Mouse (Mus musculus) cortical plate, adult 2 months (tissue): ENCODE results near the gene Tnrc6b. TPM values are rescaled to one million over a fixed set of nuclear protein-coding genes. Genes with fewer than 3 reads are reported as not detected.
"Not testable (repeated sequence)": the region's sequence is repeated elsewhere in the genome, so short reads cannot be mapped to it uniquely, and the experiment has no call there.

Source experiments
- H3K27ac ChIP-seq: fragments of 200-500 bp; 2 replicates; pipeline ENCODE4 v1.5.1; 2012; ENCODE audit warnings: low read length, control low read depth, inconsistent platforms; ENCODE audit not compliant: insufficient read depth
- H3K4me1 ChIP-seq: fragments of 200-500 bp; 2 replicates; pipeline ENCODE4 v1.6.1; 2011; ENCODE audit warnings: low read length; ENCODE audit not compliant: control insufficient read depth, insufficient read depth
- H3K4me3 ChIP-seq: fragments of 200-500 bp; 2 replicates; pipeline ENCODE4 v1.5.1; 2011; ENCODE audit warnings: mild to moderate bottlenecking, low read length, control low read depth; ENCODE audit not compliant: insufficient read depth
- CTCF ChIP-seq: fragments of 200-500 bp; IDR thresholded peaks from 2 replicates; pipeline ENCODE4 v1.5.1; 2011; ENCODE audit warnings: mild to moderate bottlenecking, control low read depth, low read length; ENCODE audit not compliant: insufficient read depth; ENCODE audit errors: extremely low read depth
- POLR2A ChIP-seq: fragments of 200-500 bp; IDR thresholded peaks from 2 replicates; pipeline ENCODE4 v1.6.1; 2011; ENCODE audit warnings: mild to moderate bottlenecking, low read length, control low read depth; ENCODE audit not compliant: insufficient read depth; ENCODE audit errors: extremely low read depth
- polyA plus RNA-seq: library from polyadenylated mRNA; depleted of rRNA; stranded (reverse); fragments of >200 nt; gene quantifications from 2 replicates; pipeline ENCODE4 v1.2.3, GENCODE M21; 2012

The Tnrc6b gene
- polyA plus RNA-seq, 1 experiment = 44.2 TPM

- H3K4me1 ChIP-seq = peaks cover 12% of the 10 kb centered on the region
- no peak overlapping the region for H3K27ac ChIP-seq
- TF ChIP-seq POLR2A (no peak), CTCF (no peak)
- no peak overlapping the region for H3K4me3 ChIP-seq
These were observed 127.7 kb downstream of the Tnrc6b start for GRCm38 (mm10) chr15:80838836-80839235.

GRCm38 (mm10) chr15:80839653-80840420, 128.7 kb downstream of the Tnrc6b start:
- TF ChIP-seq CTCF (no peak), POLR2A (no peak)
- no peak overlapping the region for H3K4me3 ChIP-seq
- H3K27ac ChIP-seq = no peak overlapping the region
- H3K4me1 ChIP-seq = peaks cover 12% of the 10 kb centered on the region

- TF ChIP-seq CTCF (no peak), POLR2A (no peak)
- Histone ChIP-seq H3K27ac (no peak overlapping the region), H3K4me1 (peaks cover 7% of the 10 kb centered on the region), H3K4me3 (no peak overlapping the region)
These were observed 133.1 kb downstream of the Tnrc6b start for GRCm38 (mm10) chr15:80844262-80844661.

GRCm38 (mm10) chr15:80844926-80845325, 133.8 kb downstream of the Tnrc6b start:
- TF ChIP-seq CTCF (no peak), POLR2A (no peak)
- Histone ChIP-seq H3K27ac (no peak overlapping the region), H3K4me1 (peaks cover 6% of the 10 kb centered on the region), H3K4me3 (no peak overlapping the region)

- TF ChIP-seq CTCF (no peak), POLR2A (no peak)
- peaks cover 10% of the 10 kb centered on the region for H3K4me1 ChIP-seq
- H3K27ac ChIP-seq = no peak overlapping the region
- no peak overlapping the region for H3K4me3 ChIP-seq
These were observed 138.9 kb downstream of the Tnrc6b start for GRCm38 (mm10) chr15:80850004-80850403.

GRCm38 (mm10) chr15:80850682-80851475, 139.8 kb downstream of the Tnrc6b start:
- Histone ChIP-seq H3K4me1 (peaks cover 13% of the 10 kb centered on the region), H3K27ac (no peak overlapping the region), H3K4me3 (no peak overlapping the region)
- TF ChIP-seq CTCF = no peak
- no peak for TF ChIP-seq POLR2A

GRCm38 (mm10) chr15:80852122-80852521, 141.0 kb downstream of the Tnrc6b start:
- peaks cover 13% of the 10 kb centered on the region for H3K4me1 ChIP-seq
- TF ChIP-seq POLR2A (no peak), CTCF (no peak)
- no peak overlapping the region for H3K4me3 ChIP-seq
- no peak overlapping the region for H3K27ac ChIP-seq

GRCm38 (mm10) chr15:80852527-80852926, 141.4 kb downstream of the Tnrc6b start:
- H3K27ac ChIP-seq, H3K4me3 ChIP-seq: not testable (repeated sequence)
- peaks cover 12% of the 10 kb centered on the region for H3K4me1 ChIP-seq

- H3K4me1 ChIP-seq = peaks cover 6% of the 10 kb centered on the region
- no peak overlapping the region for H3K27ac ChIP-seq
- no peak overlapping the region for H3K4me3 ChIP-seq
- TF ChIP-seq POLR2A (no peak), CTCF (no peak)
These were observed 148.3 kb downstream of the Tnrc6b start for GRCm38 (mm10) chr15:80859366-80859765.

GRCm38 (mm10) chr15:80861302-80861701, 150.2 kb downstream of the Tnrc6b start:
- H3K27ac ChIP-seq = no peak overlapping the region
- no peak overlapping the region for H3K4me3 ChIP-seq
- no peak for TF ChIP-seq CTCF
- TF ChIP-seq POLR2A = no peak

More at GRCm38 (mm10) chr15:80861302-80861701, 150.2 kb downstream of the Tnrc6b start:
- H3K4me1 ChIP-seq = peaks cover 3% of the 10 kb centered on the region
